Mouse (Mus musculus) stomach, postnatal 0 days (tissue): ENCODE measurements around the gene Dip2b. TPM values are rescaled to one million over a fixed set of nuclear protein-coding genes. Genes with fewer than 3 reads are reported as not detected.

Source experiments
- ATAC-seq: fragments of 200-750 bp; cut with Nextera tagmentation; 2 replicates; pipeline ENCODE4 v1.8.0; 2017; ENCODE audit not compliant: low FRiP score, low TSS enrichment
- DNase-seq: peaks from one replicate; pipeline ENCODE4 v3.0.0-alpha.2; 2016; ENCODE audit warnings: low spot score
- H3K27ac ChIP-seq: fragments of 300-500 bp; sonication (generic); replicated peaks from 2 replicates; pipeline ENCODE4 v1.5.1; 2014; ENCODE audit warnings: mild to moderate bottlenecking, control low read depth
- H3K27me3 ChIP-seq: fragments of 300-500 bp; sonication (generic); 2 replicates; pipeline ENCODE4 v1.6.1; 2014; ENCODE audit warnings: low read length; ENCODE audit not compliant: control insufficient read depth, insufficient read depth
- H3K36me3 ChIP-seq: fragments of 300-500 bp; sonication (generic); 2 replicates; pipeline ENCODE4 v1.6.1; 2014; ENCODE audit warnings: low read length, mixed read lengths; ENCODE audit not compliant: control insufficient read depth, insufficient read depth
- H3K4me1 ChIP-seq: fragments of 300-500 bp; sonication (generic); replicated peaks from 2 replicates; pipeline ENCODE4 v1.6.1; 2014; ENCODE audit warnings: antibody characterized with exemption; ENCODE audit not compliant: control insufficient read depth, insufficient read depth
- H3K4me2 ChIP-seq: fragments of 300-500 bp; sonication (generic); replicated peaks from 2 replicates; pipeline ENCODE4 v1.6.1; 2014; ENCODE audit warnings: low read depth, mild to moderate bottlenecking, control low read depth, moderate library complexity
- H3K4me3 ChIP-seq: fragments of 300-500 bp; sonication (generic); 2 replicates; pipeline ENCODE4 v1.5.1; 2014; ENCODE audit warnings: low read depth, low read length, control low read depth
- H3K9ac ChIP-seq: fragments of 300-500 bp; sonication (generic); 2 replicates; pipeline ENCODE4 v1.6.1; 2014; ENCODE audit warnings: mild to moderate bottlenecking, low read length, control low read depth, mixed read lengths
- H3K9me3 ChIP-seq: fragments of 300-500 bp; sonication (generic); 2 replicates; pipeline ENCODE4 v1.6.1; 2016; ENCODE audit warnings: low read length; ENCODE audit not compliant: control insufficient read depth
- CTCF ChIP-seq: IDR thresholded peaks from 2 replicates; pipeline ENCODE4 v1.5.1; 2016; ENCODE audit warnings: antibody characterized with exemption, low read depth, mild to moderate bottlenecking, moderate library complexity
- EP300 ChIP-seq: optimal IDR thresholded peaks from 2 replicates; pipeline ENCODE3; 2016; ENCODE audit warnings: antibody characterized with exemption
- WGBS: fragments of 180-500 bp; shearing (Covaris S2); extraction: QIAGEN DNeasy Blood & Tissue Kit; methylation state at CpG from one replicate; pipeline ENCODE4 v1.1.7; 2014; 5-methylcytosine and 5-hydroxymethylcytosine counted together
- polyA plus RNA-seq: library from polyadenylated mRNA; unstranded; fragments of >200 nt; fragmentation: Nextera tagmentation; extraction: Ambion mirVana; gene quantifications from 2 replicates; pipeline ENCODE4 v1.2.1, GENCODE M21; 2015

Dip2b gene
- polyA plus RNA-seq, 1 experiment from 2014 or later: 5.2 TPM

GRCm38 (mm10) chr15:100057698-100058097 lies 19.2 kb downstream of the Dip2b start:
- H3K36me3 ChIP-seq: no peaks in the 10 kb centered on the region
- H3K4me1 ChIP-seq: no peaks in the 10 kb centered on the region
- H3K27ac ChIP-seq: no peak overlapping the region
- H3K4me2 ChIP-seq: no peak overlapping the region
- no peak for TF ChIP-seq CTCF
- no peak for TF ChIP-seq EP300
- H3K9ac ChIP-seq: no peak overlapping the region
- no peaks in the 10 kb centered on the region for H3K27me3 ChIP-seq
- 77% methylated on average over 3 of the region's 3 CpGs for WGBS
- no peak for DNase-seq
- H3K4me3 ChIP-seq: no peak overlapping the region
- no peak for ATAC-seq
- no peaks in the 10 kb centered on the region for H3K9me3 ChIP-seq

GRCm38 (mm10) chr15:100058143-100058542 lies 19.7 kb downstream of the Dip2b start:
- Histone ChIP-seq H3K4me3 (no peak overlapping the region), H3K9me3 (no peaks in the 10 kb centered on the region), H3K36me3 (no peaks in the 10 kb centered on the region), H3K9ac (no peak overlapping the region), H3K27ac (no peak overlapping the region), H3K4me2 (no peak overlapping the region), H3K4me1 (no peaks in the 10 kb centered on the region), H3K27me3 (no peaks in the 10 kb centered on the region)
- ATAC-seq: no peak
- TF ChIP-seq EP300: no peak
- no peak for TF ChIP-seq CTCF
- 78% methylated on average over 3 of the region's 3 CpGs for WGBS
- no peak for DNase-seq

- H3K9me3 ChIP-seq: no peaks in the 10 kb centered on the region
- H3K4me1 ChIP-seq: no peaks in the 10 kb centered on the region
- 40% methylated on average over 11 of the region's 11 CpGs for WGBS
- no peak for TF ChIP-seq EP300
- TF ChIP-seq CTCF: no peak
- H3K27ac ChIP-seq: no peak overlapping the region
- ATAC-seq (no peak), DNase-seq (no peak)
- H3K4me2 ChIP-seq: no peak overlapping the region
- H3K4me3 ChIP-seq: no peak overlapping the region
- H3K36me3 ChIP-seq: no peaks in the 10 kb centered on the region
- 0 out of 2 replicates have a peak overlapping the region, but pooled peaks have one; percentile 2 for H3K9ac ChIP-seq
- H3K27me3 ChIP-seq: no peaks in the 10 kb centered on the region
Observed at GRCm38 (mm10) chr15:100058912-100059311, 20.4 kb downstream of the Dip2b start.

- ATAC-seq (no peak; the same call in 1 of the 2 replicates), DNase-seq (no peak)
- no peak overlapping the region for H3K4me3 ChIP-seq
- no peak for TF ChIP-seq CTCF
- no peak for TF ChIP-seq EP300
- H3K36me3 ChIP-seq: no peaks in the 10 kb centered on the region
- no peak overlapping the region for H3K27ac ChIP-seq
- H3K27me3 ChIP-seq: no peaks in the 10 kb centered on the region
- WGBS: 54% methylated on average over 7 of the region's 7 CpGs
- H3K4me2 ChIP-seq: no peak overlapping the region
- H3K4me1 ChIP-seq: no peaks in the 10 kb centered on the region
- no peak overlapping the region for H3K9ac ChIP-seq
- H3K9me3 ChIP-seq: no peaks in the 10 kb centered on the region
Observed at GRCm38 (mm10) chr15:100059626-100060311, 21.3 kb downstream of the Dip2b start.

GRCm38 (mm10) chr15:100060513-100061140 lies 22.2 kb downstream of the Dip2b start:
- WGBS: 73% methylated on average over 4 of the region's 4 CpGs

GRCm38 (mm10) chr15:100061377-100061776 lies 22.9 kb downstream of the Dip2b start:
- no peak for TF ChIP-seq EP300
- no peak for TF ChIP-seq CTCF
- H3K4me3 ChIP-seq: no peak overlapping the region
- H3K36me3 ChIP-seq: no peaks in the 10 kb centered on the region
- H3K4me1 ChIP-seq: no peaks in the 10 kb centered on the region
- H3K27ac ChIP-seq: no peak overlapping the region
- no peaks in the 10 kb centered on the region for H3K9me3 ChIP-seq
- DNase-seq (no peak), ATAC-seq (no peak)
- H3K9ac ChIP-seq: no peak overlapping the region
- H3K27me3 ChIP-seq: no peaks in the 10 kb centered on the region
- whole genome bisulfite sequencing: 80% methylated on average over 3 of the region's 3 CpGs
- H3K4me2 ChIP-seq: no peak overlapping the region

More at GRCm38 (mm10) chr15:100060513-100061140, 22.2 kb downstream of the Dip2b start:
- Histone ChIP-seq H3K9ac (no peak overlapping the region), H3K27ac (no peak overlapping the region), H3K9me3 (no peaks in the 10 kb centered on the region), H3K27me3 (no peaks in the 10 kb centered on the region), H3K4me3 (no peak overlapping the region), H3K4me2 (no peak overlapping the region), H3K4me1 (no peaks in the 10 kb centered on the region), H3K36me3 (no peaks in the 10 kb centered on the region)
- TF ChIP-seq EP300: no peak
- no peak for TF ChIP-seq CTCF
- ATAC-seq (no peak), DNase-seq (no peak)
